Mouse (Mus musculus) heart, adult 9 months (tissue): Measurements from ENCODE around the gene Prdm2.

Experiments used
- DNase-seq, 2 experiments: peaks; one replicate each; pipeline ENCODE4 v3.0.0; 2022; ENCODE audit warnings: low spot score in 2 of 2

The Prdm2 gene

DNA sequence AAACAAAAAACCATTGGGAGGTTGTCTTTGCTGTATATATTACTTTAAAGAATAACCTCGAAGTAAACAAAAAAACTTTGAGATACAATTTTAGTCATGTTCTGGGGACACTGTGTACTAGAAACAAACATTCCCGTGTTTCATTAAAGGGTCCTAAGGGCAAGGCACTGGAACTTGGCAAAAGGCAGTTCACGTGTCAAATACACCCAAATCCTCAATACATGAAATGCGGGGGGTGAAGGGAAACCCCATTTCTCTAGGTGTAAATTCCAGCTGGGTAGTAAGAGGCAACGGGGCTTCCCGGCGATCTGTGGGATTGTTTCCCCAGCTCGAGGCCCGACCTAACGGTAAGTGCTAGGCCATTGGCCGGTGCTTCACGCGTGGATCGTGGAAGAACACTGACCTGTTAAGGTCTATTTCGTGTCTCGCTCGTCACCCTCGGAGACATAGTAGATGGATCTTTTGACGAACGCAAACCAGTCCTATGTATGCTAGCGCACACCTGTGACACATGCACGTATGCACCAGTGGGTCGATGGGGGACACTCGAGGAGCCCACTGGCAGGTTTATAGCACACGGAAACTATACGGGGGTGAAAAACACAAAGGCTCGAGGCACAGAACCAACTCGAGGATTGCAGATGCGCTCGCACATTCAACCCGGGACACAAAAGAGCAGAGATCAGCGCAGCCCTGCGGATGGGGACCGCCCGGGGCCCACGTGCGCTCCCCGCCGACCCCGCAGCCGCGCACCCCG lies 1.0 kb downstream of the Prdm2 start:
- peak; percentile 13 to 15 for DNase-seq

GRCm38 (mm10) chr4:143209997-143210396 lies 2.8 kb downstream of the Prdm2 start:
- DNase-seq = no peak

GRCm38 (mm10) chr4:143202653-143203052 lies 10.1 kb downstream of the Prdm2 start:
- no peak for DNase-seq

DNA sequence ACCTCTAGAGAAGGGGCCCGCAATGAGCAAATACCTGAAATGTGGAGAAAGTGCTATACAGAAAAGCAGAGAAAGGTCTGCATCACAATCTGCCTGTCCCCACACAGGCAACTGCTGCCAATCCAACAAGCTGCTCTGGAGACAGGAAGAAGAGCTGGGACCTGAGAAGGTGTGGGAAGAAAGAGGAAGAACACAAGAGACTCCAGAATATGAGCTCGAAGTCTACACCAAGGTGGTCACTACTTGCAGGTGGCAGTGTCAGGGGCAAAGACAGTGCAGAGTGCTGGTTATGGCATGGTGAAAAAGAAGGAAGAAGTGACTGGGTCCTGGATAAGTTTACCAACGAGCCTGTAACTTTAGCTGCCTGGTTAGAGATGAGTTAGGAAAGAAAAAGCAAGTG lies 14.4 kb downstream of the Prdm2 start:
- DNase-seq = no peak

- no peak for DNase-seq
Observed at GRCm38 (mm10) chr4:143197845-143198356, 14.9 kb downstream of the Prdm2 start.

- DNase-seq = no peak
Observed at GRCm38 (mm10) chr4:143194328-143194727, 18.5 kb downstream of the Prdm2 start.

GRCm38 (mm10) chr4:143193164-143193563 lies 19.6 kb downstream of the Prdm2 start:
- no peak for DNase-seq

- no peak for DNase-seq
Observed at GRCm38 (mm10) chr4:143191783-143192182, 21.0 kb downstream of the Prdm2 start.

DNA sequence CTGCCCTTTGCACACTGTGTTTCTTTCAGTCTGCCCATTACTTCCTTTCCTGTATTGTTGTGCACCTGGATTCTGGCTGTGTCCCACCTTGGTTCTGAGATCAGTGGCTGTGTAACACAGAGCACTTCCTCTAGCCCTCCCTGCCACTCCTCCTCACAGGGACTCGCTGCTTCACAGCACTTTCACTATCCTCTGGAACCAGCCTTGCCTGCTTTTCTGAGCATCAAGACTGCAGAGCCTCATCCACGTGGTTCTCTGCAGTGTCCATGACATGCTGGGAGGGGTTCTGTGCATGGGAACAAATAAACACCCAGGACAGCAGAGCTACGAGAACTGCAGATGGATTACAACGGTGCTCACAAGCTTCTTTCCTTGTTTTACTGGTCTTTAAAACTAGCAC lies 22.1 kb downstream of the Prdm2 start:
- DNase-seq = peak in 1 of 2 experiments; percentile 3

GRCm38 (mm10) chr4:143188571-143189191 lies 24.1 kb downstream of the Prdm2 start:
- no peak for DNase-seq

DNA sequence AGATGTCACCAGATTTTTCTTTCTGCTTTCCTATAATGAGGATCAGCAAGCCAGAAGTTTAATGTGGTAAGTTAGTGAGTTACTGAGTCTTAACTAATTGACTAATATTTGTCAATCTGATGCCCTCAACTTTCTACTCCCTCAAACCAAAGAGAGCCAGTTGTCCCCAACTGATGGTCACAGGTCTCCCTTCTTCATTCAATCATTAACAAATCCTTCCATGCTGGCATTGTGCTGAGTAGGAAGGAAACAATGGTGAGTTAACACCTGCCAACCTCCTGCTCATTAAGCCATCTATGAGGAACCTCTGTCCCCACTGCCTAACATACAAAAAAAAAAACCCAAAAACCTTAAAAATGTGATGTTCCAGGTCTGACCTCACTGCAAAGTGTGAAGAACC lies 26.7 kb downstream of the Prdm2 start:
- DNase-seq = no peak

- no peak for DNase-seq
Observed at GRCm38 (mm10) chr4:143185496-143185895, 27.3 kb downstream of the Prdm2 start.

DNA sequence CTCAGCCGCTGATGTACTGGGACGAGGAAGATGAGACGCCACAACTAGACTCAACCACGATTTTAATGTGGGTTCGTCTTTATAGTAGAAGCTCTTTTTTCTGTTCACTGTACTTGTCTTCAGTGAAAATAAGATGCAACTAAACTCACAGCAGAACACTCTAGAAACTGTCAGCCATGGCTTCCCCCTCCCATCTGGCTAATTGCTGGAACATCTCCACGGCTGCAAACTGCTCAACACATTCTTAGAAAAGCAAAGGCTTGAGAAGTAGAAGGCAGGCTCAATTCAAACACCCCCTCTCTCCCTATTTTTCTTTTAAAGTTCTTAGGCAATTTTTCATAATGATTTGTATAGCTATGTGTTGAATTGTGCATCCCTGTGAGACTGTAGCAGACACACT lies 29.7 kb downstream of the Prdm2 start:
- DNase-seq = no peak

- no peak for DNase-seq
Observed at GRCm38 (mm10) chr4:143180731-143181130, 32.1 kb downstream of the Prdm2 start.

- no peak for DNase-seq
Observed at GRCm38 (mm10) chr4:143171600-143172290, 41.0 kb downstream of the Prdm2 start.

DNA sequence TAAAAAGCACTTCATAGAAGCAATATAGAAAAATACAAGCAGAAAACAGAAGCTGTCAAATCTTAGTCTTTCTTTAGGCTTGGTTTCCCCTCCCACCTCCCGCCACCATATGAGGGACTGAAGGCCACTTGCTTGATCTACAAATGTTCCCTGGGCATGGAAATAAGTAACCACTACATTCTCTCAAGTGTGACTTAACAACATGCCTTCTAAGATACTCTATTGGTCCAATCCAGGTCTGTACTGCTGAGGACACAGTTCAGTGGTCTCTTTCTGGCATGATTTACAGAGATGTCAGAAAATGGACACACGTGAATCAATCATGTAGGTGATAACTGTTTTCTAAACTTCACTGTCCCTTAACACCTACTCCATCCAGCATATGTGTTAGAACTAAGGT lies 42.5 kb downstream of the Prdm2 start:
- DNase-seq = no peak

DNA sequence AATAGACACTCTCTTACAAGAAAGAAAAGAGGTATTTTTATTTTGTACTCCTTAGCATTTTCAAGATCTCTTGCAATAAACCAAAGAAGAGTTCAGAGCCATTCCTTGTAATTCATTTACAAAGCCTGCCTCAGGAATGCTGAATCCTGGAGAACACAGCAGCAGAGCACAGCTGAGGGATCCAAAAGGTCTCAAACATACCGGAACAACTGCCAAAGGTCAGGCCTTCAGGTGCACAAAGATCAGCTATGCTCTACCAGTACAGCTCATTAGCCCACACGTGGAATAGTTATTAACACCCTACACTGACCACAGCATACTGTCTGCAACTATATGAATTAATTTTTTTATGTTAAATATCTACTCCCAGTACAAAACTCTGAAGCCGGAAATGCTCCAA lies 44.7 kb downstream of the Prdm2 start:
- no peak for DNase-seq

- DNase-seq = peak; percentile 99
Observed at GRCm38 (mm10) chr4:143161619-143162479, 50.9 kb downstream of the Prdm2 start.

- no peak for DNase-seq
Observed at GRCm38 (mm10) chr4:143160826-143161225, 52.0 kb downstream of the Prdm2 start.

GRCm38 (mm10) chr4:143159336-143159735 lies 53.5 kb downstream of the Prdm2 start:
- DNase-seq = no peak

DNA sequence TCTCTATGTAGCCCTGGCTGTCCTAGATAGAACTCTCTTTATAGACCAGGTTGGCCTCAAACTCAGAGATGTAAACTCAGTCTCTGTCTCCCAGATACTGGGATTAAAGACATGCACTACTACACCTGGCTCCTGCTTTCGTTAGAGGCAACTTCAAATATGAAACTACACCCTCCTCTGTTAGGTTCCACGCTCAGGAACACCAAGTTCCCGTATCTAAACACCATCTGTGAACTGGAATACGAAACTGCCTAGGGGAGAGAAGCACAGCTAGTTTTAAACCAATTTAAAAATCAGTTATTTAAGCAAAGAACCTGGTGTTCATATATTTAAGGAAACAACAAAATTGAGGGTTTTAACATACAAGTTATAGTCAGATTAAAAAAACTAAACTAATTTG lies 56.9 kb downstream of the Prdm2 start:
- DNase-seq = no peak

DNA sequence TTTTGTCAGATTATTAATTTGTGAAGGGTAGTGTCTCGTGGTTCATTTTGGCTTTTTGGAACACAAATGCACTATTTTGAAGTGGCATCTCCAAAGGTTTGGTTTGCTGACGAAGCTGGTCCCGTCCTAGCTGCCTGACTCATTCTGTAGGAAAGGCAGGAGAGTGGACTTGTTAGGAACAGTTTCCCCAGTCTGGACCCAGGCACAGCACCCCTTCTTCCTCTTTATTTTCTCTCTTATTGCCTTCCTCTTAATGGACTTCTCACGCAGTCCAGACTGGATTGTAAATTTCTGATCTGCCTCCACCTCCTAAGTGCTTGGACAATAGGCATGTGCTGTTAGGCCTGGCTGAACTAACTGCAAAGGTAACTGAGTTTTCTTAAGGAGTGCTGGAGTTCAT lies 57.8 kb downstream of the Prdm2 start:
- no peak for DNase-seq
